Comparison of ENCODE assay signal across 35 mouse cellular contexts in genomic region chr2:160054411-160054810, GRCm38 (mm10).
"Had no signal": no experiment of that assay in that cellular context is flagged by ENCODE, and none has a peak within 500 bp of the region (broad histone marks: within the 10 kb centered on the region; RNA-seq: fewer than 3 reads in every experiment).

No protein-coding gene starts in this region.

- H3K27me3 ChIP-seq: heart, embryonic 12.5 days; hindbrain, embryonic 12.5 days; hindbrain, embryonic 15.5 days; intestine, embryonic 15.5 days; kidney, embryonic 15.5 days had no signal

- ATAC-seq: hindbrain, embryonic 16.5 days; hindbrain, postnatal 0 days; inflammation-experienced regulatory T-cells, adult 6 months; intestine, embryonic 15.5 days; intestine, embryonic 16.5 days; intestine, postnatal 0 days had no signal

- H3K9me3 ChIP-seq: heart, embryonic 10.5 days; heart, embryonic 13.5 days; heart, embryonic 15.5 days; hindbrain, embryonic 12.5 days; hindbrain, embryonic 13.5 days; hindbrain, embryonic 15.5 days; intestine, embryonic 15.5 days; kidney, embryonic 15.5 days had no signal

- H3K36me3 ChIP-seq: heart, embryonic 10.5 days; heart, embryonic 12.5 days; heart, embryonic 13.5 days; heart, embryonic 15.5 days; hindbrain, embryonic 10.5 days; hindbrain, embryonic 12.5 days; hindbrain, embryonic 13.5 days; hindbrain, embryonic 15.5 days; intestine, embryonic 15.5 days; kidney, embryonic 15.5 days had no signal

- DNase-seq: heart, postnatal 10 days; heart, postnatal 14 days; heart, postnatal 36 days; heart, postnatal 4 days; kidney, adult 11 months; kidney, adult 18-20 months; kidney, adult 2 months; kidney, adult 8-10 months; kidney, adult 9 months; kidney, postnatal 10 days; kidney, postnatal 14 days; kidney, postnatal 25 days; kidney, postnatal 36 days; kidney, postnatal 4 days; layer of hippocampus, adult 9-11 months; layer of hippocampus, postnatal 36 days had no signal

- H3K27ac ChIP-seq: heart, embryonic 10.5 days; heart, embryonic 13.5 days; heart, embryonic 15.5 days; hindbrain, embryonic 10.5 days; hindbrain, embryonic 12.5 days; hindbrain, embryonic 13.5 days; hindbrain, embryonic 14.5 days; hindbrain, embryonic 15.5 days; hindbrain, postnatal 0 days; intestine, embryonic 15.5 days; kidney, embryonic 15.5 days; kidney, postnatal 0 days; layer of hippocampus, adult 2 months had no signal

- H3K9ac ChIP-seq: heart, embryonic 12.5 days; heart, embryonic 13.5 days; heart, embryonic 15.5 days; hindbrain, embryonic 12.5 days; hindbrain, embryonic 13.5 days; hindbrain, embryonic 14.5 days; hindbrain, embryonic 15.5 days; intestine, embryonic 15.5 days; kidney, embryonic 15.5 days had no signal

- H3K4me3 ChIP-seq: heart, embryonic 10.5 days; heart, embryonic 12.5 days; heart, embryonic 13.5 days; heart, embryonic 15.5 days; hindbrain, embryonic 10.5 days; hindbrain, embryonic 12.5 days; hindbrain, embryonic 13.5 days; hindbrain, embryonic 15.5 days; intestine, embryonic 15.5 days; kidney, embryonic 15.5 days; layer of hippocampus, adult 2 months had no signal

- H3K4me2 ChIP-seq: heart, embryonic 11.5 days; heart, embryonic 12.5 days; heart, embryonic 13.5 days; heart, embryonic 15.5 days; hindbrain, embryonic 12.5 days; hindbrain, embryonic 13.5 days; hindbrain, embryonic 14.5 days; hindbrain, embryonic 15.5 days; intestine, embryonic 15.5 days; kidney, embryonic 15.5 days had no signal

- H3K4me1 ChIP-seq: heart, embryonic 10.5 days; heart, embryonic 12.5 days; heart, embryonic 13.5 days; heart, embryonic 15.5 days; hindbrain, embryonic 12.5 days; intestine, embryonic 15.5 days; kidney, embryonic 15.5 days had no signal
